Mouse (Mus musculus): ENCODE measurements around the gene Txn2. TPM values are rescaled to one million over a fixed set of nuclear protein-coding genes. Genes with fewer than 3 reads are reported as not detected.

The Txn2 gene
- total and polyA plus RNA-seq, 3 experiments, result 260 to 403 (median 299) TPM

- H3K9ac ChIP-seq (ENCODE audit: low read depth, low read length), result no peak overlapping the region
- no peaks in the 10 kb centered on the region for H3K27me3 ChIP-seq (ENCODE audit: control insufficient read depth, insufficient read depth, low read length)
- no peak overlapping the region; the same call in 1 of the 2 replicates for H3K27ac ChIP-seq
- TF ChIP-seq POLR2A (IDR thresholded peaks at IDR 0.05; ENCODE audit: insufficient read depth, low read depth, low read length) (no peak), CTCF (IDR thresholded peaks at IDR 0.05) (no peak), EP300 (IDR thresholded peaks at IDR 0.05; ENCODE audit: insufficient read depth, low read depth, low read length) (no peak)
- H3K79me2 ChIP-seq (replicated peaks; ENCODE audit: control insufficient read depth, insufficient read depth, low read length), result no peaks in the 10 kb centered on the region
- H3K4me1 ChIP-seq (ENCODE audit: control insufficient read depth, insufficient read depth, low read length), result peaks cover 6% of the 10 kb centered on the region
- peaks cover 2% of the 10 kb centered on the region; the same call in 1 of the 2 replicates for H3K36me3 ChIP-seq (ENCODE audit: control insufficient read depth, insufficient read depth, low read length)
- WGBS, result 65% methylated on average over 9 of the region's 9 CpGs
- intact Hi-C loops (cut with DNase I), result no loop called here
- H3K4me3 ChIP-seq, result no peak overlapping the region
- no peak for DNase-seq
Observed at GRCm38 (mm10) chr15:77923267-77924035, 5.4 kb downstream of the Txn2 start.

DNA sequence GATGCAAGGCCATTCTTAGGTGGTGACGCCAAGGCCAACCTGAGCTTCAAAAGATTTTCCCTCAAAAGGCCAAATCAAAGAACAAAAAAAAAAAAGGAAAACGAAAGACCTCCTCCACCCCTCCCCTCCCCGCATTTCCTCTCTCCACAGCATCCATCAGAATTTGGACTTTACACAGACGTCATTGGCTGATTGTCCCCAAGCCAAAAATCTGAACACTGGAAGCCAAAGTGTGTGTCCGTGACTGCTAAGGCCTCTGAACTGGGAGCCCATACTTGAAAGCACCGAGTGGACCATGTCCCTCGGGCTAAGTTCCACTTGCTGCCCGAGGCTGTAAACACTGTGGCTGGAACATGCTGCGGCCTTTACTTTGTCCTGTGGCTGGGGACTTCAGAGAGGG is 6.1 kb downstream of the Txn2 start:
- Histone ChIP-seq H3K9ac (ENCODE audit: low read depth, low read length) (no peak overlapping the region), H3K27ac (peak overlapping the region; percentile 31; the same call in 1 of the 2 replicates), H3K4me3 (no peak overlapping the region), H3K36me3 (ENCODE audit: control insufficient read depth, insufficient read depth, low read length) (peaks cover 2% of the 10 kb centered on the region; the same call in 1 of the 2 replicates), H3K79me2 (replicated peaks; ENCODE audit: control insufficient read depth, insufficient read depth, low read length) (no peaks in the 10 kb centered on the region), H3K27me3 (ENCODE audit: control insufficient read depth, insufficient read depth, low read length) (no peaks in the 10 kb centered on the region), H3K4me1 (ENCODE audit: control insufficient read depth, insufficient read depth, low read length) (peaks cover 4% of the 10 kb centered on the region)
- DNase-seq, result no peak
- 58% methylated on average over 9 of the region's 9 CpGs for WGBS
- no peak for TF ChIP-seq CTCF (IDR thresholded peaks at IDR 0.05)
- no peak for TF ChIP-seq EP300 (IDR thresholded peaks at IDR 0.05; ENCODE audit: insufficient read depth, low read depth, low read length)
- TF ChIP-seq POLR2A (IDR thresholded peaks at IDR 0.05; ENCODE audit: insufficient read depth, low read depth, low read length), result no peak
- intact Hi-C loops (cut with DNase I), result no loop called here

- Histone ChIP-seq H3K27ac (no peak overlapping the region), H3K36me3 (ENCODE audit: control insufficient read depth, insufficient read depth, low read length) (peaks cover 2% of the 10 kb centered on the region; the same call in 1 of the 2 replicates), H3K4me3 (no peak overlapping the region), H3K27me3 (ENCODE audit: control insufficient read depth, insufficient read depth, low read length) (no peaks in the 10 kb centered on the region), H3K79me2 (replicated peaks; ENCODE audit: control insufficient read depth, insufficient read depth, low read length) (no peaks in the 10 kb centered on the region), H3K4me1 (ENCODE audit: control insufficient read depth, insufficient read depth, low read length) (peaks cover 4% of the 10 kb centered on the region), H3K9ac (ENCODE audit: low read depth, low read length) (no peak overlapping the region)
- no peak for DNase-seq
- 62% methylated on average over 6 of the region's 6 CpGs for WGBS
- no peak for TF ChIP-seq POLR2A (IDR thresholded peaks at IDR 0.05; ENCODE audit: insufficient read depth, low read depth, low read length)
- TF ChIP-seq CTCF (IDR thresholded peaks at IDR 0.05), result no peak
- TF ChIP-seq EP300 (IDR thresholded peaks at IDR 0.05; ENCODE audit: insufficient read depth, low read depth, low read length), result no peak
- intact Hi-C loops (cut with DNase I), result no loop called here
Observed at GRCm38 (mm10) chr15:77921636-77922035, 7.2 kb downstream of the Txn2 start.

DNA sequence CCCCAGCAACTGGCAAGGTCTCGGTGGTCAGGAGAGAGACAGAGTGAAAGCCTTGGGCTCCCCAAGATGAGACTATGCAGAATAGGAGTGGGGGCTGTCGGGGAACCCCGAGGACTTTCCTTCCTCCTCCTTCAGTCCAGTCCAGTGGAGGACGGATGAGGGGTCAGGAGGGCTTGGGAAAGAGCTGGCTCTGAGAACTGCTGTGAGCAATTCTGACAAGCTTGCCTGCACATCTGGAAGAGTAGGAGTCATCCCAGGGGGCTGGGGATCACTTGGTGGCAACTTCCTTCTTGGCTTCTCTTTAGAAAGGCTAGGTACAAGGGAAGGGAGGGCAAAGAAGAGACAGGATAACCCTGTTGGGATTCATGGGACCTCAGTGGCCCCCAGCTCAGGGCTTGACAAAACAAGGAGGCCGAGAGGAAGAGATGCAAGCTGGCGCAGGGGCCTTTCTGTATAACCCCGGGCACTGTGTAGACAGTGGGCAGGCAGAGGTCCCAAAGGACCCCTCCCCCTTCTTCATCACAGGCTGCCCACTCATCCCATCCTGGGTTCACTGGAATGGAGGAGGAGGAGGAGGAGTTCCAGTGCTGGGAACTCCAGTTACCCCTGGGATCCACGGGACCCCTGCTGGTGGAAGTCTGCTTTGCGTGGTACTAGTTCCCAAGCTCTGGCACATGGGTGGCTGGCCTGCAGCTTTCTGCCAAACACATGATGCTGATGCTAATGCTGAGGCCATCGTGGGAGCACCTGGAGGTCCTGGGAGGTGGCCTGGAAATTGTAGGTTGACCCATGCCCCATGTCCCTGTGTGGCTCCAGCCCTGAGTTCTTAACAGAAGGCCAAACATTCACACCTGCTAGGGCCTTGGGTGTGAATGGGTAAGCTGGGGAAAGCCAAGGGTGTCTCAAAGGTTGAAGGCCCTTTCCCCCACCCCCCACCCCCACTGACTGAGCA is 8.0 kb downstream of the Txn2 start:
- Histone ChIP-seq H3K27me3 (ENCODE audit: control insufficient read depth, insufficient read depth, low read length) (no peaks in the 10 kb centered on the region), H3K79me2 (replicated peaks; ENCODE audit: control insufficient read depth, insufficient read depth, low read length) (no peaks in the 10 kb centered on the region), H3K27ac (peak overlapping the region; percentile 51), H3K36me3 (ENCODE audit: control insufficient read depth, insufficient read depth, low read length) (peaks cover 2% of the 10 kb centered on the region; the same call in 1 of the 2 replicates), H3K4me1 (ENCODE audit: control insufficient read depth, insufficient read depth, low read length) (peaks cover 4% of the 10 kb centered on the region), H3K9ac (ENCODE audit: low read depth, low read length) (no peak overlapping the region), H3K4me3 (no peak overlapping the region)
- WGBS, result 44% methylated on average over 10 of the region's 10 CpGs
- intact Hi-C loops (cut with DNase I), result no loop called here
- peak in 1 of 2 experiments; percentile 42 for DNase-seq
- peak; percentile 51 for TF ChIP-seq CTCF (IDR thresholded peaks at IDR 0.05)
- TF ChIP-seq EP300 (IDR thresholded peaks at IDR 0.05; ENCODE audit: insufficient read depth, low read depth, low read length), result 0 out of 2 replicates have a peak, but pooled peaks have one; percentile 13
- TF ChIP-seq POLR2A (IDR thresholded peaks at IDR 0.05; ENCODE audit: insufficient read depth, low read depth, low read length), result no peak

- Histone ChIP-seq H3K9ac (ENCODE audit: low read depth, low read length) (no peak overlapping the region), H3K27ac (peak overlapping the region; percentile 48), H3K27me3 (ENCODE audit: control insufficient read depth, insufficient read depth, low read length) (no peaks in the 10 kb centered on the region), H3K4me1 (ENCODE audit: control insufficient read depth, insufficient read depth, low read length) (peaks cover 4% of the 10 kb centered on the region), H3K79me2 (replicated peaks; ENCODE audit: control insufficient read depth, insufficient read depth, low read length) (no peaks in the 10 kb centered on the region), H3K36me3 (ENCODE audit: control insufficient read depth, insufficient read depth, low read length) (peaks cover 2% of the 10 kb centered on the region; the same call in 1 of the 2 replicates), H3K4me3 (no peak overlapping the region)
- TF ChIP-seq CTCF (IDR thresholded peaks at IDR 0.05) (no peak), EP300 (IDR thresholded peaks at IDR 0.05; ENCODE audit: insufficient read depth, low read depth, low read length) (no peak), POLR2A (IDR thresholded peaks at IDR 0.05; ENCODE audit: insufficient read depth, low read depth, low read length) (no peak)
- no peak for DNase-seq
- intact Hi-C loops (cut with DNase I), result loop anchor here (5.0 kb wide), 2 partner anchors 122 to 157 kb away; no protein-coding TSS in a partner anchor
- WGBS, result 56% methylated on average over 12 of the region's 12 CpGs
Observed at GRCm38 (mm10) chr15:77919441-77919840, 9.4 kb downstream of the Txn2 start.

Measured in heart, adult 2 months (tissue).